Mouse (Mus musculus) ovary, postnatal 36 days (tissue): ENCODE results near the gene Ankrd11.
"Not testable (repeated sequence)": the region's sequence is repeated elsewhere in the genome, so short reads cannot be mapped to it uniquely, and the experiment has no call there.

Experiments used
- DNase-seq: peaks from one replicate; pipeline ENCODE4 v3.0.0; 2022; ENCODE audit warnings: low spot score, mixed read lengths

The Ankrd11 gene

GRCm38 (mm10) chr8:123040110-123040650 lies 1.9 kb downstream of the Ankrd11 start:
- no peak for DNase-seq

DNA sequence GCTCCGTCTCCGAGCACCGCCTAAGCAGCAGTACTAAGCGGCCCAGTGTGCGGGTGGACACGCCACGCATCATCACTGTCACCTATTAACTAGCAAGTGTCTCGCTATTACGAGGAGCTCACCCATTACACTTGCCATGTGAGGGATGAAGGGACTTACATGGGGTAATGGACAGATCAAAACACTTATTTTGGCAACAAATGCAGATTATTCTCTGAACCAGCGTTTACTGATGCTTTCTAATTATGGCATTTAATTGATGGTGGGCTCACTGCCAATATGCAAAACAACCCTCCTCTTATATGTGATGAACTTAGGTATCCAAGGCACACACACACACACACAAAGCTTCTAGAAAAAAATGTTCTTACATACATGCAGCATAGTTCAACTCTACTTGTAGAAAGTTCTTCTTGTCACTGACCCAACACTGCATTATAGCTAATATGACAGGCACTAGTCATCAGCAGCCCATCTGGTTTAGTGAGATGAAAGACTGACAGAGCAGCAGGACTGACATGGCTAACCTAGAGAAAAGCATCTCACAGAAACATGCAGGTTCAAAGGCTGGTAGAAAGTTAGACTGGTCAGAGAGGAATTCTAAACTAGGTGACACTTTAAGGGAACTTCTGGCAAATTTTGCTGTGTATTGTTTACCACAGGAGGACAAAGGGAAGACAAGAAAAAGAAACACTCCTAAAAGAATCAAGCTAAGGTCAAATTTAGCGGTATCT lies 2.5 kb downstream of the Ankrd11 start:
- no peak for DNase-seq

- DNase-seq = no peak
Observed at GRCm38 (mm10) chr8:123038351-123038750, 3.7 kb downstream of the Ankrd11 start.

DNA sequence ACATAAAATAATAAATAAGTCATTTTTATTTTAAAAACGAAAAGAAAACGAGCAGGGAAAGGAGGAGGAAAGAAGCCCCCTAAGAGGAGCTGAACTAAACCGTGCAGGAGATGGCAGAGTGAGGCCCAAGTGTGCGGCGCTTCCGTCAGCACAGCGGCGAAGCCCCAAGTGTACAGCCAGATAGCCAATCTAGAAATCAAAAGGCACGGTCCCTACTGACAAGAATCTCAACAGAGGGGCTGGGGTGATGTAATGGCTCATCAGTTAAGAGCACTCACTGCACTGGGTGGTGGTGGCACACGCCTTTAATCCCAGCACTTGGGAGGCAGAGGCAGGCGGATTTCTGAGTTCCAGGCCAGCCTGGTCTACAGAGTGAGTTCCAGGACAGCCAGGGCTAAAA lies 4.6 kb downstream of the Ankrd11 start:
- no peak for DNase-seq

DNA sequence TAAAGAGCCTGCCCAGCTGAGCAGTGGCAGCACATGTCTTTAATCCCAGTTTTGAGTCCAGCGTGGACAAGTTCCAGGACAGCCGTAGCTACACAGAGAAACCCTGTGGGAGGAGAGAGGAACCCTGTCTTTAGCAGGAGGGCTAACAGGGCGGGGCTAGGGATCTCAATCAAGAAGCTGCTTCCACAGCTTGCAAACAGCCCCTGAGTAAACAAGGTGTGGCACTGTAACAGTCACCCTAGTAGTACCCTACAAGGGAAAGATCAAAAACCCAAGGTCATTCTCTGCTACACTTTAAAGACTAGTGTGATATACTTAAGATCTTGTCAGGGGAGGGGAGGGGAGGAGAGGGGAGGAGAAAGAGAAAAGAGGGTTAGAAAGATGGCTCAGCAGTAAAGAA lies 5.1 kb downstream of the Ankrd11 start:
- DNase-seq = no peak

DNA sequence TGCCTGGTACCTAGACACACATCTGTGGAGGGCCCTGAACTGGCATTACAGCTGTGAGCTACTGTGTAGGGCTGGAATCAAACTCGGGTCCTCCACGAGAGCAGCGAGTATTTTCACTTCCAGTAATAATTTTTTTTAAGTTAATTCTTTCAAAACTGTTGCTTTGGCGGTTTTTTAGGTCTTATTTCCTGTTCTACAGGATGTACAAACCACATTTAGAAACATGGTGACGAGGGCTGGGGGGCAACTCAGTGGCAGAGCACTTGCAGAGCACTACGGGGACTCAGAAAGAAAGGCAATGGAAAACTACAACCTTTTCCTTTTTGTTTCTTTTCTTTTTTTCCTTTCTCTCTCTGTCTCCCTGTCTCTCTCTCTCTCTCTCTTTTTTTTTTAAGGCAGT lies 7.9 kb downstream of the Ankrd11 start:
- DNase-seq = no peak

GRCm38 (mm10) chr8:123033431-123033830 lies 8.6 kb downstream of the Ankrd11 start:
- no peak for DNase-seq

- no peak for DNase-seq
Observed at GRCm38 (mm10) chr8:123032730-123033129, 9.3 kb downstream of the Ankrd11 start.

- DNase-seq = no peak
Observed at GRCm38 (mm10) chr8:123031321-123031978, 10.6 kb downstream of the Ankrd11 start.

DNA sequence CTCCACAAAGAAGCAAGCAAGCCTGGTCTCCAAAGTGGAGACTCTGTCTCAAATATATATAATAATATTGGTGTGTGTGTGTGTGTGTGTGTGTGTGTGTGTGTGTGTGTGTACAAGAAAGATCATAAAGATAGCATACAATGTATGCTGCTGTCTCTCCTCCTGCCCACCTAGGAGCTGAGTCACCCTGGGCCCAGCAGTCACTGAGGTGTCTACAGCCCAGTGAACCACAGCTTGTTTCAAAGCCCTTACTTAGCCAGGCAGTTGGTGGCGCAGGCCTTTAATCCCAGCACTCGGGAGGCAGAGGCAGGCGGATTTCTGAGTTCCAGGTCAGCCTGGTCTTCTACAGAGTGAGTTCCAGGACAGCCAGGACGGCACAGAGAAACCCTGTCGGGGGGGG lies 12.0 kb downstream of the Ankrd11 start:
- not testable (repeated sequence) for DNase-seq

GRCm38 (mm10) chr8:123027786-123028185 lies 14.3 kb downstream of the Ankrd11 start:
- DNase-seq = no peak

DNA sequence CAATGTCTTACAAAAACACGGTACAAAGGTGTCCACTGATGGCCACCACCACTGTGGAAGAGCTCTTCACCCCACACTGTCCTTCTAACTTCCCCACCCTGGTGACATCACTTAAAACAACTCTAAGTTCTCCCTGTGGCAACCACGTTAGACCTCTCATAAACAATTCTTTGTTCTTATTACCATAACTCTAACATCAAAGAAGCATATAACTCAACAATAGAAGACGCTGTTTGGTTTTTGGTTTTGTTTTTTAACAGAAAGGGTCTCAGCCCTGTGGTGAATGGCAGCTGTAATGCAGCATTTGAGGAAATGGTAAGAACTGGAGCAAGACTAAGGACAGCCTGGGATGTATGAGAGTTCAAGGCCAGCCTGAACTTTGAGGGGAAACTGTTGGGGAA lies 16.1 kb downstream of the Ankrd11 start:
- DNase-seq = no peak

- no peak for DNase-seq
Observed at GRCm38 (mm10) chr8:123024226-123024625, 17.9 kb downstream of the Ankrd11 start.

- no peak for DNase-seq
Observed at GRCm38 (mm10) chr8:123022727-123023126, 19.4 kb downstream of the Ankrd11 start.

DNA sequence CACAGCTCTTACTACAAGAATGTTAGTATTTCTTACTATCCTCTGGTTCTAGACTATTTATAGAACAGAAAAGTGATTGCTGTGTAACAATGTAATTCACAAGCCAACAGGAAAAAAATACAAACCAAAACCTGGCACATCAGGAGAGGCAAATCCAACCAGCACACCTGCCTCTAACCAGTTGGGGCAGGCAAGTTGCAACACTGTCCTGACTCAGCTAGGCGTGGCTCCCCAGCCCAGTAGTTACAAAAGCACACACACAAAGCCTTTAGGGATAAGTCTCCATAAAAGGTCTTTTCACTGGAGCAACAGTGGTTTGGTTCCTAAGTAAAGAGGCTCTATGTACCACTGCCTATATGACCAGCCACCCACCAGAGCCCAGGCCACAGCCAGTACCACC lies 20.8 kb downstream of the Ankrd11 start:
- DNase-seq = no peak

DNA sequence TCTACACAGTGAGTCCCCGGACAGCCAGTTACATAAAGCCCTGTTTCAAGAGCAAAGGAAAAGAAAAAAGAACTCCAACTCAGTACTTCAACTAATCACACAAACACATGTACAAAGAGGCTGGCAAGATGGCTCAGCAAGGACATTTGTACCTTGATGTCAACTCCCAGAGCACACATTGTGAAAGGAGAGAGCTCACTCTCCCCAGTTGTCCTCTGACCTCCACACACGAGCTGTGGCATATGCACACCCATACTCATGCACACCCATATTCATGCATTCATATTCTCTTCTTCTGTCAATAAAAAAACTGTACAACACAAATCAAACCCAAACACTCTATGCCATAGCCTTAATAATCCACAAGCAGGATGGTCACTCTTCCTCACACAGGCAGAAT lies 21.2 kb downstream of the Ankrd11 start:
- DNase-seq = no peak

- no peak for DNase-seq
Observed at GRCm38 (mm10) chr8:123020084-123020483, 22.0 kb downstream of the Ankrd11 start.

- no peak for DNase-seq
Observed at GRCm38 (mm10) chr8:123018484-123019164, 23.5 kb downstream of the Ankrd11 start.

DNA sequence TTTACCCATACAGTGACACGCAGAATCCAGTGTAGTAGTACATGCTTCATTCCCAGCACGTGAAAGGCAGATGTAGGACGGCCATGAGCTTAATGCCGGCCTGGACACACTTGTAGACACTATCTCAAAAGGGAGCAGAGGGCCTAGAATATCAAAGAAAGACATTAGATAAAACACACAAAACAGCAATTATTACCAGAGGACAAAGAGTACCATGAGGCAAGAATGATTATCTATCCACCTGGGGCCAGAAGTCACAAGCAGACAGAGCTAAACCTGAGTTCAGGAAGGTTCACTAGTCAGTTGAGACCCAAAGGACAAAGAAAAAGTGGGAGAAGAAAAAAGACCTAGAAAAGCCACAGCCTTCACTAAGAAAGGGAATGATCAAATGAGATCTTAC lies 24.9 kb downstream of the Ankrd11 start:
- no peak for DNase-seq

- DNase-seq = no peak
Observed at GRCm38 (mm10) chr8:123015074-123015473, 27.0 kb downstream of the Ankrd11 start.

DNA sequence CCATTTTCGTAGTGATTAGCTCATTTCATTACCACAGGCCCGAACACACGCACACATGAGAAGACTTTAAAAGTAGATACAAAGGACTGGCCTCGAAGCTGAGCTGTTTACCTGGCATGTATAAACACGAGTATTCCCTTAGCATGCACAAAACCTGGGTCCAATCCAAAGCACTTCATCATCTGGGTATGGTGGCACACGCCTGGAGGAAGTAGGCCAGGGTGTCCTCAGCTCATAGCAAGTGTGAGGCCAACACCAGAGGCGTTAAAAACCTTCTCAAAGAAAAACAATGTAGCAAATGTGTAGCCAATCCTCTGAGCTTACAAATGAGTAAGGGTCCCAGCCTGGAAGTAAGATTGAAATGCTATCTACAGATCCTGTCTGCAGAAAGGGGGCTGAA lies 27.6 kb downstream of the Ankrd11 start:
- no peak for DNase-seq

DNA sequence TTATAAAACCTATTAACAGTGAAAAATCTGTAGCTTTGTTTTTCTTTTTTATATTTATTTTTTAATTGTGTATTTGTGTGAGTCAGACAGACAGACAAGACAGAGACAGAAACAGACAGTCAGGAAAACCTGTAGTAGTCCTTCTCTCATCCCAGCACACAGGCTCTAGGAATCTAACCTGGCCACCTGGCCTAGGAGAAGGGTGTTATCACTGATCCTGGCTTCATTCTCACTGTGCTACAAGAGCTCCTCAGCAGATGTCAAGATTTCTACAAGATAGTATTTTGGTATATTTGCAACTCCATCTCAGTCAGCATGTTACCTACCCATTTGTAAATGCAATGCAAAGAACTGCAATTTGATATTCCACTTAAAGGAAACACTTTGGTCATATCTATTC lies 30.8 kb downstream of the Ankrd11 start:
- DNase-seq = no peak

DNA sequence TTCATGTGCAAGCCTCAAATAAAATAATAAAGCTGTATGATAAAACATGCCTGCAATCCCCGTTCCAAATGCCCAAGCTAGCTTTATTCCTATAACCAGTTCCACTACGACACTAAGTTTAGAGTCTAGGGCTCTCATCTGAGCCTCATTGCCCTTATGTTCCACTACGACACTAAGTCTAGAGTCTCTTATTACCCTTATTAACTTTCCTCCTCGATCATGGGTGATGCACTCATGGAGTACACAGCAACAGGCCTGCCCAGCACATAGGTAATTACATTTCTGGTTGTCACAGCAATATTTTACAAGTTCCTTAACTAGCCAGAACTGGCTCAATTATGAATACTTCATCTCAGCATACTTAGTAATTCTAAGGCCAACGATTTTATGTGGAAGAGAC lies 36.3 kb downstream of the Ankrd11 start:
- DNase-seq = no peak
